24 mouse cellular contexts compared by ENCODE assay signal in genomic region chr10:9458466-9458865, GRCm38 (mm10).
"Had no signal": no experiment of that assay in that cellular context is flagged by ENCODE, and none has a peak within 500 bp of the region (broad histone marks: within the 10 kb centered on the region; RNA-seq: fewer than 3 reads in every experiment).

No protein-coding gene starts in this region.

- DNase-seq: gastrocnemius, postnatal 14 days; gastrocnemius, postnatal 36 days; heart, adult 11 months; heart, adult 2 months; heart, postnatal 14 days; heart, postnatal 36 days; kidney, adult 11 months; kidney, adult 2 months; kidney, adult 9 months; kidney, postnatal 10 days; kidney, postnatal 36 days; layer of hippocampus, postnatal 36 days; left cerebral cortex, postnatal 4 days had no signal

- H3K4me1 ChIP-seq: heart, embryonic 13.5 days; heart, embryonic 15.5 days; kidney, embryonic 15.5 days; limb, embryonic 13.5 days; limb, embryonic 15.5 days; liver, embryonic 12.5 days had no signal

- H3K27ac ChIP-seq: heart, adult 2 months; heart, embryonic 13.5 days; heart, embryonic 15.5 days; hindbrain, postnatal 0 days; kidney, embryonic 15.5 days; limb, embryonic 13.5 days; limb, embryonic 15.5 days; liver, embryonic 12.5 days had no signal

- ATAC-seq: hindbrain, postnatal 0 days; intestine, embryonic 16.5 days; liver, embryonic 12.5 days had no signal

- H3K4me2 ChIP-seq: heart, embryonic 11.5 days; heart, embryonic 13.5 days; heart, embryonic 15.5 days; hindbrain, embryonic 13.5 days; kidney, embryonic 15.5 days; limb, embryonic 13.5 days; limb, embryonic 15.5 days; liver, embryonic 12.5 days had no signal

- H3K4me3 ChIP-seq: heart, adult 2 months; heart, embryonic 13.5 days; heart, embryonic 15.5 days; hindbrain, embryonic 13.5 days; kidney, embryonic 15.5 days; limb, embryonic 13.5 days; limb, embryonic 15.5 days; liver, embryonic 12.5 days had no signal

- H3K36me3 ChIP-seq: heart, embryonic 13.5 days; heart, embryonic 15.5 days; hindbrain, embryonic 13.5 days; kidney, embryonic 15.5 days; limb, embryonic 13.5 days; limb, embryonic 15.5 days; liver, embryonic 12.5 days had no signal

- H3K27me3 ChIP-seq: heart, embryonic 13.5 days; heart, embryonic 15.5 days; hindbrain, embryonic 13.5 days; kidney, embryonic 15.5 days; limb, embryonic 13.5 days; limb, embryonic 15.5 days; liver, embryonic 12.5 days had no signal

- H3K9me3 ChIP-seq: heart, embryonic 13.5 days; heart, embryonic 15.5 days; hindbrain, embryonic 13.5 days; kidney, embryonic 15.5 days; limb, embryonic 13.5 days; limb, embryonic 15.5 days; liver, embryonic 12.5 days had no signal

- H3K9ac ChIP-seq: forebrain, postnatal 0 days; heart, embryonic 13.5 days; heart, embryonic 15.5 days; hindbrain, embryonic 13.5 days; kidney, embryonic 15.5 days; limb, embryonic 13.5 days; limb, embryonic 15.5 days; liver, embryonic 12.5 days had no signal
